Mouse (Mus musculus): ENCODE data around the gene Aamp. TPM values are rescaled to one million over a fixed set of nuclear protein-coding genes. Genes with fewer than 3 reads are reported as not detected.
"Not testable (repeated sequence)": the region's sequence is repeated elsewhere in the genome, so short reads cannot be mapped to it uniquely, and the experiment has no call there.

Aamp gene
- polyA plus RNA-seq (2015; fragmentation: Nextera tagmentation; extraction: Ambion mirVana) = 248 and 261 TPM in 2 replicates

- H3K9me3 ChIP-seq = no peaks in the 10 kb centered on the region
- H3K27ac ChIP-seq = peak within 1 kb of the TSS; percentile 80
- peaks cover 52% of the 10 kb centered on the region for H3K36me3 ChIP-seq
- WGBS = under 1% methylated on average over 56 of the region's 56 CpGs
- peak within 1 kb of the TSS; percentile 87 for H3K4me3 ChIP-seq
- peak within 1 kb of the TSS; percentile 79 for H3K9ac ChIP-seq
- peaks cover 30% of the 10 kb centered on the region for H3K4me1 ChIP-seq
- ATAC-seq (ENCODE audit: borderline replicate concordance, extremely low read depth, low FRiP score, low TSS enrichment) = peak; percentile 97
- H3K4me2 ChIP-seq = peak within 1 kb of the TSS; percentile 82
- no peaks in the 10 kb centered on the region for H3K27me3 ChIP-seq
Measured at GRCm38 (mm10) chr1:74284543-74285160, at the start of gene Aamp, which contains the start of gene Pnkd. Gene Aamp (minus strand): TSS chr1:74284738. Gene Pnkd (plus strand): TSS chr1:74284930.

GRCm38 (mm10) chr1:74332930-74333329 lies 48.4 kb upstream of the Aamp start:
- Histone ChIP-seq H3K4me1 (peaks cover 38% of the 10 kb centered on the region), H3K4me3 (peak overlapping the region; percentile 53), H3K4me2 (peak overlapping the region; percentile 83), H3K27ac (peak overlapping the region; percentile 89), H3K27me3 (no peaks in the 10 kb centered on the region), H3K9me3 (no peaks in the 10 kb centered on the region), H3K36me3 (no peaks in the 10 kb centered on the region), H3K9ac (peak overlapping the region; percentile 57)
- ATAC-seq (ENCODE audit: borderline replicate concordance, extremely low read depth, low FRiP score, low TSS enrichment) = no peak
- 2% methylated on average over 9 of the region's 9 CpGs for whole genome bisulfite sequencing

GRCm38 (mm10) chr1:74332241-74332763 lies 47.8 kb upstream of the Aamp start:
- Histone ChIP-seq H3K36me3 (no peaks in the 10 kb centered on the region), H3K27me3 (no peaks in the 10 kb centered on the region), H3K4me2 (peak overlapping the region; percentile 83), H3K9me3 (no peaks in the 10 kb centered on the region), H3K4me3 (peak overlapping the region; percentile 53), H3K27ac (peak overlapping the region; percentile 89), H3K4me1 (peaks cover 38% of the 10 kb centered on the region), H3K9ac (peak overlapping the region; percentile 57)
- ATAC-seq (ENCODE audit: borderline replicate concordance, extremely low read depth, low FRiP score, low TSS enrichment) = peak; percentile 96
- under 1% methylated on average over 36 of the region's 36 CpGs for WGBS

- no peak for ATAC-seq (ENCODE audit: borderline replicate concordance, extremely low read depth, low FRiP score, low TSS enrichment)
- Histone ChIP-seq H3K4me3 (no peak overlapping the region), H3K36me3 (no peaks in the 10 kb centered on the region), H3K9ac (no peak overlapping the region), H3K27ac (peak overlapping the region; percentile 89), H3K27me3 (no peaks in the 10 kb centered on the region), H3K9me3 (no peaks in the 10 kb centered on the region), H3K4me2 (no peak overlapping the region), H3K4me1 (peaks cover 38% of the 10 kb centered on the region)
- WGBS = 71% methylated on average over 4 of the region's 4 CpGs
Measured at GRCm38 (mm10) chr1:74331046-74331681, 46.6 kb upstream of the Aamp start.

- Histone ChIP-seq H3K9ac (no peak overlapping the region), H3K27me3 (no peaks in the 10 kb centered on the region), H3K36me3 (no peaks in the 10 kb centered on the region), H3K9me3 (no peaks in the 10 kb centered on the region), H3K4me2 (no peak overlapping the region), H3K4me1 (peaks cover 38% of the 10 kb centered on the region), H3K4me3 (no peak overlapping the region), H3K27ac (0 out of 2 replicates have a peak overlapping the region, but pooled peaks have one; percentile 38)
- WGBS = 62% methylated on average over 7 of the region's 7 CpGs
- no peak for ATAC-seq (ENCODE audit: borderline replicate concordance, extremely low read depth, low FRiP score, low TSS enrichment)
Measured at GRCm38 (mm10) chr1:74329899-74330431, 45.4 kb upstream of the Aamp start.

- not testable (repeated sequence) for H3K27me3 ChIP-seq; H3K4me2 ChIP-seq; ATAC-seq (ENCODE audit: borderline replicate concordance, extremely low read depth, low FRiP score, low TSS enrichment); H3K9ac ChIP-seq; H3K36me3 ChIP-seq; H3K27ac ChIP-seq; H3K9me3 ChIP-seq; H3K4me3 ChIP-seq
- peaks cover 20% of the 10 kb centered on the region for H3K4me1 ChIP-seq
- WGBS = 73% methylated on average over 2 of the region's 2 CpGs
Measured at GRCm38 (mm10) chr1:74326916-74327315, 42.4 kb upstream of the Aamp start.

- Histone ChIP-seq H3K27me3 (no peaks in the 10 kb centered on the region), H3K4me2 (no peak overlapping the region), H3K4me1 (peaks cover 8% of the 10 kb centered on the region; the same call in 1 of the 2 replicates), H3K27ac (peak overlapping the region; percentile 69), H3K9ac (no peak overlapping the region), H3K36me3 (no peaks in the 10 kb centered on the region), H3K4me3 (no peak overlapping the region), H3K9me3 (no peaks in the 10 kb centered on the region)
- WGBS = 22% methylated on average over 3 of the region's 3 CpGs
- no peak for ATAC-seq (ENCODE audit: borderline replicate concordance, extremely low read depth, low FRiP score, low TSS enrichment)
Measured at GRCm38 (mm10) chr1:74321396-74321795, 36.9 kb upstream of the Aamp start.

GRCm38 (mm10) chr1:74318711-74319110 lies 34.2 kb upstream of the Aamp start:
- Histone ChIP-seq H3K27ac (no peak overlapping the region), H3K4me1 (peaks cover 8% of the 10 kb centered on the region; the same call in 1 of the 2 replicates), H3K4me2 (no peak overlapping the region), H3K27me3 (no peaks in the 10 kb centered on the region), H3K4me3 (no peak overlapping the region), H3K9ac (no peak overlapping the region), H3K36me3 (no peaks in the 10 kb centered on the region), H3K9me3 (no peaks in the 10 kb centered on the region)
- no peak for ATAC-seq (ENCODE audit: borderline replicate concordance, extremely low read depth, low FRiP score, low TSS enrichment)
- WGBS = 85% methylated on average over 3 of the region's 3 CpGs

- H3K27me3 ChIP-seq = no peaks in the 10 kb centered on the region
- no peaks in the 10 kb centered on the region for H3K36me3 ChIP-seq
- H3K9me3 ChIP-seq = no peaks in the 10 kb centered on the region
- no peak for ATAC-seq (ENCODE audit: borderline replicate concordance, extremely low read depth, low FRiP score, low TSS enrichment)
- H3K9ac ChIP-seq = no peak overlapping the region
- H3K4me2 ChIP-seq = no peak overlapping the region
- H3K4me3 ChIP-seq = no peak overlapping the region
- WGBS = 64% methylated on average over 4 of the region's 4 CpGs
- H3K4me1 ChIP-seq = peaks cover 2% of the 10 kb centered on the region; the same call in 1 of the 2 replicates
- H3K27ac ChIP-seq = no peak overlapping the region
Measured at GRCm38 (mm10) chr1:74316114-74316827, 31.7 kb upstream of the Aamp start.

- no peaks in the 10 kb centered on the region for H3K9me3 ChIP-seq
- H3K4me3 ChIP-seq = no peak overlapping the region
- H3K9ac ChIP-seq = no peak overlapping the region
- no peak for ATAC-seq (ENCODE audit: borderline replicate concordance, extremely low read depth, low FRiP score, low TSS enrichment)
- H3K27me3 ChIP-seq = no peaks in the 10 kb centered on the region
- no peaks in the 10 kb centered on the region; the same call in 1 of the 2 replicates for H3K4me1 ChIP-seq
- 77% methylated on average over 3 of the region's 3 CpGs for WGBS
- no peak overlapping the region for H3K27ac ChIP-seq
- H3K4me2 ChIP-seq = no peak overlapping the region
- no peaks in the 10 kb centered on the region for H3K36me3 ChIP-seq
Measured at GRCm38 (mm10) chr1:74314796-74315195, 30.3 kb upstream of the Aamp start.

GRCm38 (mm10) chr1:74313049-74313692 lies 28.6 kb upstream of the Aamp start:
- no peaks in the 10 kb centered on the region for H3K9me3 ChIP-seq
- H3K27me3 ChIP-seq = no peaks in the 10 kb centered on the region
- H3K4me3 ChIP-seq = no peak overlapping the region
- H3K9ac ChIP-seq = no peak overlapping the region
- no peaks in the 10 kb centered on the region for H3K36me3 ChIP-seq
- ATAC-seq (ENCODE audit: borderline replicate concordance, extremely low read depth, low FRiP score, low TSS enrichment) = peak; percentile 36; the same call in 1 of the 2 replicates
- no peak overlapping the region for H3K4me2 ChIP-seq
- no peak overlapping the region for H3K27ac ChIP-seq
- under 1% methylated on average over 3 of the region's 3 CpGs for WGBS
- H3K4me1 ChIP-seq = no peaks in the 10 kb centered on the region; the same call in 1 of the 2 replicates
